Mouse (Mus musculus) cerebellum, adult 2 months (tissue): ENCODE results near the gene Erbb4.

ENCODE experiments used
- CTCF ChIP-seq: fragments of 200-500 bp; IDR thresholded peaks from 2 replicates; pipeline ENCODE4 v1.5.1; 2011; ENCODE audit warnings: low read depth, mild to moderate bottlenecking, control low read depth, low read length, moderate library complexity, borderline replicate concordance; ENCODE audit not compliant: insufficient read depth
- POLR2A ChIP-seq: fragments of 200-500 bp; IDR thresholded peaks from 2 replicates; pipeline ENCODE4 v1.6.1; 2011; ENCODE audit warnings: low read length, control low read depth, borderline replicate concordance; ENCODE audit not compliant: insufficient read depth

DNA sequence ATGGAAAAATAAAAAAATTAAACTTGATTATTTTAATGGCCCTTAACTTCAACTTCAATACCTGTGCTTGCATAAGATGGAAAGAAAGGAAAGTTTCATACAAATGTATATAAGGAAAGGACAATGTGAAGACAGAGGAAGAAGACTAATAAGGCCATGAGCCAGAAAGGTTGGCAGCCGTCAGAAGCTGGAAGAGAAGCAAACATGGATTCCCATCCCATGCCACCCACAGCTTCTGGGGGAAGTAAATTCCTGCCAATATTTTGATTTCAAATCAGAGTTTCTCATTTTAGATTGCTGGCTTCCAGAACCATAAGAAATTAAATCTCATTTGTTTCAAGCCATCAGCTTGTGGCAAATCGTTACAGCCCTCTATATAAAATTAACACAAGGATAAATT, 984.3 kb downstream of the Erbb4 start:
- no peak for TF ChIP-seq CTCF
- TF ChIP-seq POLR2A, result no peak
